Mouse (Mus musculus) bone marrow, adult 2 months (tissue): ENCODE results near the gene Crtc2.

Experiments used
- CTCF ChIP-seq: fragments of 200-500 bp; IDR thresholded peaks from 2 replicates; pipeline ENCODE4 v1.5.1; 2011; ENCODE audit warnings: low read length, control low read depth; ENCODE audit not compliant: control insufficient read depth, insufficient read depth
- POLR2A ChIP-seq: fragments of 200-500 bp; IDR thresholded peaks from 2 replicates; pipeline ENCODE4 v1.6.1; 2011; ENCODE audit warnings: low read depth, mild to moderate bottlenecking, control low read depth, low read length, borderline replicate concordance; ENCODE audit not compliant: control insufficient read depth

DNA sequence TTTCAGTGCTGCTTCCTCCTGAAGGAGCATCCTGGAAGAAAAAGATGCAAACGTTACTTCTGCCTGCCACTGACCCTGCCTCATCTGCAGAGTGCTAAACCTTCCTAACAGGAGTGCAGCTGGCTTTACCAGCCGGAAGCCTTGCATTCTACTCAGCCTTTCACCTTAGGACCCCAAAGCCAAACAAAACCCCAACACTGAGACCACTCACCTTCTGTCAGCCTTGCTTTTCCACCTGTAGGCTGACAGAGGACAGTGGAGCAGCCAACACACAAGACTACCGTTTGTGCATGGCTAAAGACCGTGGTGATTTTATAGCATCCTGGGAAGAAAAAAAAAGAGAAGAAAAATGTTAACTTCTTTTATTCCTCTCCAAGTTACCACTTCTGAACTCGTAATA lies 41.2 kb upstream of the Crtc2 start:
- TF ChIP-seq POLR2A = no peak
- no peak for TF ChIP-seq CTCF
